ENCODE assay signal across 26 mouse cellular contexts in the genomic region with DNA sequence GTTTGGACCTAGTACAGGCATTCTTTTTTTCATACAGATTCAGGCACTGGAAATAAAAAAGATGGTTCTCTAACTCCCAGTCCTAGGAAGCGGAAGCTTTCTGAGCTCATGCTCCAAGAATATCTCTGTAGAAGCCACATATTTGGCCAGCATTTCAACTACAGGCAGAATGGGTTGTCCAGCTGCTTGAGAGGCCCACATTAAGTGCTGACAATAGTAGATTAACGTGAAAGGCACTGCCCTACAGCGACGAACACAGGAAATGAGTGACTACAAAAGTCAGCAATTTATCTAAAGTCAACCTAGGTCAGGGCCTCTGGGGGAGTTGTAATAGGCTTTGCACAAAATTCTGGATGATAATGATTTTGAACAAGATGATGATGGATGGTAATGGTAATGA.
DNase-seq lines count a peak whose midpoint lies in the region; ATAC-seq and TF ChIP-seq lines count a peak whose summit lies in the region.
"Had no signal": no experiment of that assay in that cellular context is flagged by ENCODE, and none has a peak within 500 bp of the region (broad histone marks: within the 10 kb centered on the region; RNA-seq: fewer than 3 reads in every experiment).

No protein-coding gene starts in this region.

- H3K9me3 ChIP-seq in lung, embryonic 14.5 days (ENCODE audit: low read depth, low read length) = no peaks in the 10 kb centered on the region
- H3K9me3 ChIP-seq: embryonic facial prominence, embryonic 13.5 days; forebrain, embryonic 13.5 days; hindbrain, embryonic 10.5 days; limb, embryonic 15.5 days had no signal

- no peak overlapping the region for H3K27ac ChIP-seq in lung, embryonic 14.5 days (ENCODE audit: low read depth)
- H3K27ac ChIP-seq: embryonic facial prominence, embryonic 13.5 days; forebrain, embryonic 13.5 days; gastrocnemius, adult 2 months; hindbrain, embryonic 10.5 days; hindbrain, postnatal 0 days; limb, embryonic 15.5 days had no signal

- ATAC-seq in lung, embryonic 14.5 days (ENCODE audit: insufficient read depth) = no peak
- ATAC-seq: forebrain, embryonic 13.5 days; hindbrain, postnatal 0 days; intestine, embryonic 16.5 days had no signal

- no peaks in the 10 kb centered on the region for H3K4me1 ChIP-seq in lung, embryonic 14.5 days (ENCODE audit: insufficient read depth)
- H3K4me1 ChIP-seq: embryonic facial prominence, embryonic 13.5 days; forebrain, embryonic 13.5 days; hindbrain, embryonic 10.5 days; limb, embryonic 15.5 days had no signal

- intact Hi-C loops in gastrocnemius, postnatal 14 days (cut with DNase I; ENCODE audit: low total_unique reads) = no loop called here

- no peak for TF ChIP-seq CTCF in lung, embryonic 14.5 days (IDR thresholded peaks at IDR 0.05; ENCODE audit: low read depth)

- peak; percentile 2 for DNase-seq in gastrocnemius, adult 18-20 months (ENCODE audit: low spot score)
- DNase-seq in gastrocnemius, postnatal 14 days = no peak
- DNase-seq in kidney, adult 11 months = peak; percentile 11
- no peak for DNase-seq in kidney, adult 18-20 months
- peak; percentile 15 for DNase-seq in lung, embryonic 14.5 days
- DNase-seq in lung, postnatal 14 days = no peak
- DNase-seq in kidney, postnatal 36 days = peak; percentile 5 to 32
- no peak for DNase-seq in spleen, postnatal 10 days (ENCODE audit: low spot score in 2 of 2)
- DNase-seq: adrenal gland, postnatal 10 days; cerebellum, adult 18-20 months; cerebellum, postnatal 14 days; embryo, embryonic 11 days; gastrocnemius, adult 2 months; left cerebral cortex, postnatal 4 days; lung, adult 18-20 months; lung, postnatal 36 days; midbrain, embryonic 14.5 days; right cerebral cortex, postnatal 25 days; thymus, postnatal 25 days had no signal

- no peaks in the 10 kb centered on the region for H3K27me3 ChIP-seq in lung, embryonic 14.5 days (ENCODE audit: insufficient read depth, low read length)

- no peak overlapping the region for H3K4me2 ChIP-seq in lung, embryonic 14.5 days
- H3K4me2 ChIP-seq: embryonic facial prominence, embryonic 13.5 days; forebrain, embryonic 13.5 days; limb, embryonic 15.5 days had no signal

- 33% methylated on average over 4 of the region's 4 CpGs for WGBS in lung, embryonic 14.5 days

- no peak overlapping the region for H3K4me3 ChIP-seq in lung, embryonic 14.5 days (ENCODE audit: low read depth, low read length)
- H3K4me3 ChIP-seq: embryonic facial prominence, embryonic 13.5 days; erythroblast, embryonic 14.5 days; forebrain, embryonic 13.5 days; gastrocnemius, adult 2 months; hindbrain, embryonic 10.5 days; limb, embryonic 15.5 days had no signal

- no peak overlapping the region for H3K9ac ChIP-seq in lung, embryonic 14.5 days
- H3K9ac ChIP-seq: embryonic facial prominence, embryonic 13.5 days; forebrain, embryonic 13.5 days; limb, embryonic 15.5 days had no signal

- no peaks in the 10 kb centered on the region for H3K36me3 ChIP-seq in lung, embryonic 14.5 days (ENCODE audit: insufficient read depth)
- H3K36me3 ChIP-seq: embryonic facial prominence, embryonic 13.5 days; hindbrain, embryonic 10.5 days; limb, embryonic 15.5 days had no signal

Comparison
In these comparisons a context has a peak if more than half of its experiments do, and no peak if none do; other contexts are left out.
1. DNase-seq: peak in gastrocnemius, adult 18-20 months (single experiment), kidney, adult 11 months (single experiment), lung, embryonic 14.5 days (single experiment) and kidney, postnatal 36 days (2 of 2); none in gastrocnemius, postnatal 14 days (single experiment), kidney, adult 18-20 months (single experiment), lung, postnatal 14 days (single experiment) and spleen, postnatal 10 days (0 of 2).